ENCODE assay signal across 9 mouse cellular contexts in genomic region chr6:88736741-88737508, GRCm38 (mm10). TPM values are rescaled to one million over a fixed set of nuclear protein-coding genes. Genes with fewer than 3 reads are reported as not detected.
DNase-seq lines count a peak whose midpoint lies in the region; ATAC-seq lines count a peak whose summit lies in the region.
"Had no signal": no experiment of that assay in that cellular context is flagged by ENCODE, and none has a peak within 500 bp of the region (broad histone marks: within the 10 kb centered on the region; RNA-seq: fewer than 3 reads in every experiment).

No protein-coding gene starts in this region.

- no peak overlapping the region for H3K4me2 ChIP-seq in embryonic facial prominence, embryonic 15.5 days (replicated peaks)
- no peak overlapping the region for H3K4me2 ChIP-seq in midbrain, embryonic 13.5 days (replicated peaks)
- H3K4me2 ChIP-seq: embryonic facial prominence, embryonic 12.5 days had no signal

- H3K36me3 ChIP-seq in embryonic facial prominence, embryonic 15.5 days: no peaks in the 10 kb centered on the region
- H3K36me3 ChIP-seq in midbrain, embryonic 13.5 days: no peaks in the 10 kb centered on the region
- H3K36me3 ChIP-seq: embryonic facial prominence, embryonic 12.5 days had no signal

- H3K9me3 ChIP-seq in embryonic facial prominence, embryonic 15.5 days (replicated peaks): no peaks in the 10 kb centered on the region
- no peaks in the 10 kb centered on the region for H3K9me3 ChIP-seq in midbrain, embryonic 13.5 days
- H3K9me3 ChIP-seq: embryonic facial prominence, embryonic 12.5 days had no signal

- no peak overlapping the region for H3K9ac ChIP-seq in embryonic facial prominence, embryonic 15.5 days
- H3K9ac ChIP-seq in midbrain, embryonic 13.5 days (replicated peaks): no peak overlapping the region
- H3K9ac ChIP-seq: embryonic facial prominence, embryonic 12.5 days had no signal

- H3K4me3 ChIP-seq in embryonic facial prominence, embryonic 15.5 days (replicated peaks): no peak overlapping the region
- H3K4me3 ChIP-seq in midbrain, embryonic 13.5 days (replicated peaks): no peak overlapping the region
- H3K4me3 ChIP-seq: embryonic facial prominence, embryonic 12.5 days had no signal

- ATAC-seq in embryonic facial prominence, embryonic 15.5 days (ENCODE audit: insufficient number of reproducible peaks, low FRiP score, low TSS enrichment, low read depth): 0 out of 2 replicates have a peak, but pooled peaks have one; percentile 41
- ATAC-seq in midbrain, embryonic 13.5 days: no peak

- DNase-seq in heart, adult 11 months: peak; percentile 96
- DNase-seq in heart, adult 8-10 months (ENCODE audit: low spot score): no peak
- peak; percentile 20 for DNase-seq in CD4-positive helper T cell, adult 2 months (ENCODE audit: low read depth, low spot score)
- peak; percentile 68 to 73 for DNase-seq in left cerebral cortex, postnatal 36 days (ENCODE audit: low spot score in 2 of 2)
- DNase-seq in ovary, postnatal 36 days (ENCODE audit: low spot score): no peak
- DNase-seq in spleen, postnatal 14 days (ENCODE audit: low spot score in 2 of 2): no peak

- peaks cover 43% of the 10 kb centered on the region for H3K4me1 ChIP-seq in embryonic facial prominence, embryonic 15.5 days
- H3K4me1 ChIP-seq in midbrain, embryonic 13.5 days (replicated peaks): peaks cover 7% of the 10 kb centered on the region; the same call in 1 of the 2 replicates

- H3K27ac ChIP-seq in embryonic facial prominence, embryonic 15.5 days (replicated peaks): peak overlapping the region; percentile 25
- no peak overlapping the region for H3K27ac ChIP-seq in midbrain, embryonic 13.5 days
- H3K27ac ChIP-seq: embryonic facial prominence, embryonic 12.5 days had no signal

- no peaks in the 10 kb centered on the region for H3K27me3 ChIP-seq in embryonic facial prominence, embryonic 15.5 days
- H3K27me3 ChIP-seq in midbrain, embryonic 13.5 days: peaks cover 4% of the 10 kb centered on the region

- intact Hi-C loops in left cerebral cortex, postnatal 36 days (cut with DNase I): no loop called here

- WGBS in embryonic facial prominence, embryonic 15.5 days: 46% methylated on average over 16 of the region's 16 CpGs
- 82% methylated on average over 16 of the region's 16 CpGs for whole genome bisulfite sequencing in midbrain, embryonic 13.5 days

RNA-seq across cellular contexts. Expression of gene Mgll, which starts 12.7 kb away (rescaled TPM):
- 100 to 1,000 TPM in 2 of 4 experiments, 10 to 100 TPM in 2; 74.8 to 134 (median 102) TPM for total RNA-seq in heart, adult 8-10 months (2022)
- 28.7 and 31.6 TPM in 2 replicates for polyA plus RNA-seq in embryonic facial prominence, embryonic 15.5 days (2015; fragmentation: Nextera tagmentation; extraction: Ambion mirVana)
- total RNA-seq in left cerebral cortex, postnatal 36 days (2021): 100 to 1,000 TPM; 193 to 231 TPM
- polyA plus RNA-seq in midbrain, embryonic 13.5 days (2015; fragmentation: Nextera tagmentation; extraction: Ambion mirVana): 5.3 and 7.4 TPM in 2 replicates

Comparison
In these comparisons a context has a peak if more than half of its experiments do, and no peak if none do; other contexts are left out.
1. DNase-seq: peak in heart, adult 11 months (single experiment), CD4-positive helper T cell, adult 2 months (single experiment) and left cerebral cortex, postnatal 36 days (2 of 2); none in heart, adult 8-10 months (single experiment), ovary, postnatal 36 days (single experiment) and spleen, postnatal 14 days (0 of 2).